Mouse (Mus musculus): ENCODE measurements at regions not wholly inside any gene's neighbourhood (a gene's known extent, or its start where the extent isn't known, plus 50 kb on each side); places are given as distances from the start of the nearest gene placed in this dataset.

DNA sequence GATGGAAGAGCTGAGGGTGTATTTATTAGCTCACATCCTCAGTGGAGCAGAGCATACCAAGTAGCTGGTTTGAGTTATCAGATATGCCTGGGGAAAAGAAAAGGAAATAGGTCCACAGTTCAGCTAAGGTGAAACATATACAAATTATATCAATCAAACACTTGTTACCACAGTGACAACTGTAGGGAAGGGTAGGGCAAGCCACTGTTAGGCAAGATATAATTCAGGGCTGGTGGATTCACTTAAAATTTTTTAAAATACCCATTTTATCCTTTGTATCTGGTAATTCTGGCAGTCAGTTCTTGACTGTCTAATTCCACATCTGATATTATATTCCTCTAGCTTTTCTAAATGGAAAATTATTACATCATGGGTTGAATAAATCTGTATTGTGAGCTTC is 392.4 kb upstream of the Dach1 start:
- Histone ChIP-seq H3K9ac (replicated peaks; ENCODE audit: low read depth) (no peak overlapping the region), H3K27ac (ENCODE audit: low read length) (no peak overlapping the region), H3K4me1 (ENCODE audit: insufficient read depth, low read depth, low read length) (no peaks in the 10 kb centered on the region), H3K4me2 (replicated peaks; ENCODE audit: low read depth, low read length) (no peak overlapping the region), H3K27me3 (replicated peaks; ENCODE audit: insufficient read depth, low read length) (no peaks in the 10 kb centered on the region), H3K9me3 (ENCODE audit: low read length) (no peaks in the 10 kb centered on the region), H3K4me3 (ENCODE audit: low read depth, low read length) (no peak overlapping the region), H3K36me3 (ENCODE audit: insufficient read depth, low read length) (no peaks in the 10 kb centered on the region)
- no peak for ATAC-seq
- no peak for TF ChIP-seq CTCF (IDR thresholded peaks at IDR 0.05)
- TF ChIP-seq EP300 (IDR thresholded peaks at IDR 0.05), result no peak
- no peak for DNase-seq (ENCODE audit: low spot score)

DNA sequence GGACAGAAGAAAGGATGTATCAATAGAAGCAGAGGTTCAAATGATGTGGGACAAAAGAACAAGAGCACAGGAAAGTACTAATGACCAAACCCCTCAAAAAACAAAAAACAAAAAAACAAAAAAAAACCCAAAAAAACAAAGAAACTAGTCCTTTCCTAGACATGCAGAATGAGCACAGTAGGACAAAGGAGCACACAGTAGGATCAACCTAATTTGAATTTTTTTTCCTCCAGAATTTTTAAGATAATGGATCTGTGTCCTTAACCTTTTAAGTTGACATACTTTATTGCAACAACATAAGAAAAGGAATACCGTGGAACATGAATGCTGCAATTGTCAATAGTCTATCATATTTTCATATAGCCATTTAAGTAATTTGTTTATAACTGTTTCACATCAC is 370.2 kb upstream of the Dach1 start:
- Histone ChIP-seq H3K4me1 (ENCODE audit: insufficient read depth, low read depth, low read length) (no peaks in the 10 kb centered on the region), H3K9ac (replicated peaks; ENCODE audit: low read depth) (no peak overlapping the region), H3K27ac (ENCODE audit: low read length) (no peak overlapping the region), H3K9me3 (ENCODE audit: low read length) (no peaks in the 10 kb centered on the region), H3K4me2 (replicated peaks; ENCODE audit: low read depth, low read length) (no peak overlapping the region), H3K4me3 (ENCODE audit: low read depth, low read length) (no peak overlapping the region), H3K27me3 (replicated peaks; ENCODE audit: insufficient read depth, low read length) (no peaks in the 10 kb centered on the region), H3K36me3 (ENCODE audit: insufficient read depth, low read length) (no peaks in the 10 kb centered on the region)
- no peak for TF ChIP-seq CTCF (IDR thresholded peaks at IDR 0.05)
- no peak for TF ChIP-seq EP300 (IDR thresholded peaks at IDR 0.05)
- DNase-seq (ENCODE audit: low spot score) (no peak), ATAC-seq (no peak)
- 92% methylated on average over 1 of the region's 1 CpGs for WGBS

DNA sequence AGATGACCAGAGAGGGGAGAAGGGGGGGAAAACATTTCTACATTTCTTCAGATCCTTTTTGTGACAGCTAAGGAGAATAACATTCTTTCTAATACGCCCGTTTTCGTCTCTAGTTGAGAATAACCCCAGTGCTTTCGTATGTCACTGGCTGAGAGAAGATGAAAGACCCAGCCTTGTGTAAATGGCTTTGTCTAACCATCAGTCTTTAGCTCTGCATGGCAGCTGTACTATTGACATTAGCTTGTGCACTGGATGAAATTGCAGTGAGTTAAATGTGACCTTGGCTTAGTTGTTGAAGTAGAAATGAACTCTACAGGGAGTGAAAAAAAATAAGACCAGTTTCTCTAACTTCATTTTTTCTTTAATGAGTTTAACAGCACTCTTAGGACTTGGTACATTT is 368.7 kb upstream of the Dach1 start:
- no peaks in the 10 kb centered on the region for H3K36me3 ChIP-seq (ENCODE audit: insufficient read depth, low read length)
- H3K4me3 ChIP-seq (ENCODE audit: low read depth, low read length), result no peak overlapping the region
- WGBS, result 27% methylated on average over 4 of the region's 4 CpGs
- no peaks in the 10 kb centered on the region for H3K27me3 ChIP-seq (replicated peaks; ENCODE audit: insufficient read depth, low read length)
- H3K9me3 ChIP-seq (ENCODE audit: low read length), result no peaks in the 10 kb centered on the region
- no peak for DNase-seq (ENCODE audit: low spot score)
- no peak overlapping the region for H3K9ac ChIP-seq (replicated peaks; ENCODE audit: low read depth)
- H3K27ac ChIP-seq (ENCODE audit: low read length), result no peak overlapping the region
- H3K4me2 ChIP-seq (replicated peaks; ENCODE audit: low read depth, low read length), result no peak overlapping the region
- H3K4me1 ChIP-seq (ENCODE audit: insufficient read depth, low read depth, low read length), result no peaks in the 10 kb centered on the region
- ATAC-seq, result no peak
- no peak for TF ChIP-seq CTCF (IDR thresholded peaks at IDR 0.05)
- TF ChIP-seq EP300 (IDR thresholded peaks at IDR 0.05), result no peak

DNA sequence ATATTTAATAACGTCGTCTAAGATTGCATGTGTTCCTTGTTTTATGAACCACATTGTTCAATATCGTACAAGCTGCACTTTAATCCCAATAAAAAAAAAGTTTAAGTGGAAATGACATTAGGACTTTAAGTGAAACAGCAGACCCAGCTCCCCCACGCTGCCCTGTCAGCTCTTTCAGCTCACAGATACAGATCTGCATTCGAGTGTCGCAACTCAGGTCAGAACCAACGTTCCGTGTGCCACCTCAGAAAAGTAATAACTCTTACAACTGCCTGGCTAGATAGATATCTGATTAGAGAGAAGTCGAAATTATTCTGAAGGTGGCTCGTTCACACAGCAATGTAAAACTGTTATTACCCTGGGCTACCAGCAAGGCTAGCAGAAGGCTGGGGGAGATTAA is 364.0 kb upstream of the Dach1 start:
- DNase-seq (ENCODE audit: low spot score) (no peak), ATAC-seq (no peak)
- Histone ChIP-seq H3K4me1 (ENCODE audit: insufficient read depth, low read depth, low read length) (no peaks in the 10 kb centered on the region), H3K36me3 (ENCODE audit: insufficient read depth, low read length) (no peaks in the 10 kb centered on the region), H3K9ac (replicated peaks; ENCODE audit: low read depth) (no peak overlapping the region), H3K27ac (ENCODE audit: low read length) (no peak overlapping the region), H3K9me3 (ENCODE audit: low read length) (no peaks in the 10 kb centered on the region), H3K27me3 (replicated peaks; ENCODE audit: insufficient read depth, low read length) (no peaks in the 10 kb centered on the region), H3K4me2 (replicated peaks; ENCODE audit: low read depth, low read length) (no peak overlapping the region), H3K4me3 (ENCODE audit: low read depth, low read length) (no peak overlapping the region)
- TF ChIP-seq CTCF (IDR thresholded peaks at IDR 0.05) (no peak), EP300 (IDR thresholded peaks at IDR 0.05) (no peak)
- 72% methylated on average over 10 of the region's 10 CpGs for WGBS

DNA sequence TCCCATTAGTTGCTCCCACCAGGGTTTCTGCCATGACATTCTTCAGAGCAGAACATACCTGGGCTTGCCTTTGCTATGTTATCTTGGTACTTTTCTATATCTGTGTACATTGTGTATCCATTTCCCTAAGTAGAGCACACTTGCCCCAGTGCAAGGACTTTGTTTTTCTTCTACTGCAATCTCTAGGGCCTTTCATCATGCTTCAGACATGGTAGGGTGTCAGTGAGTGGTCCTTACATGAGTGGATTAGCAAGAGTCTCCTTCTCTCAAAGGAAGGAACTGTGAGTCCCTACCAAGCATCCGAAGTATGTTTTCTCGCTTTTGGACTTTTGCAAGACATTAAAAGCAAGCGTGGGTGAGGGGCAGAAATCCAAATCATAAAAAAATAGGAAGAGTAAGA is 351.4 kb upstream of the Dach1 start:
- H3K4me3 ChIP-seq (ENCODE audit: low read depth, low read length), result no peak overlapping the region

DNA sequence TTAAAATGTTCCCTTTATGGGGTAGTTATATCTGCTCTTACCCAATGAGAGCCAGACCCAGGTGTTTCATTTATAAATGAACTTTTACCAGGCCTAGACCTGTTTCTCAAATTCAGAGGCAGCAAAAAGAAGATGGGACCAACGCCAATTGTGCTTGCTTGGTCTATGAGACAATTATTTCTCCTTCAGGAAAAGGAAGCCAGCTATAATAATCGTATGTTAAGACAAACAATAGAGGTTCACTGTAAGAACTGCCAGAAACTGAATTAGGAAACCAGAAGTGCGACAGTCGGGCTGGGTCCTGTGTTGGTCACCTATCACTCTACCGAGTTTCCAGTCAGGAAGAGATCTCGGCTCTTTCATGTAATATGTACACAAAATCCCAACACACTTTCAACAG is 335.8 kb upstream of the Dach1 start:
- H3K27me3 ChIP-seq (replicated peaks; ENCODE audit: insufficient read depth, low read length), result no peaks in the 10 kb centered on the region
- no peak overlapping the region for H3K4me2 ChIP-seq (replicated peaks; ENCODE audit: low read depth, low read length)
- no peak overlapping the region for H3K4me3 ChIP-seq (ENCODE audit: low read depth, low read length)
- H3K36me3 ChIP-seq (ENCODE audit: insufficient read depth, low read length), result no peaks in the 10 kb centered on the region
- ATAC-seq, result peak; percentile 44
- H3K9ac ChIP-seq (replicated peaks; ENCODE audit: low read depth), result no peak overlapping the region
- TF ChIP-seq EP300 (IDR thresholded peaks at IDR 0.05) (peak; percentile 44; the same call in 1 of the 2 replicates), CTCF (IDR thresholded peaks at IDR 0.05) (no peak)
- no peaks in the 10 kb centered on the region for H3K4me1 ChIP-seq (ENCODE audit: insufficient read depth, low read depth, low read length)
- no peaks in the 10 kb centered on the region for H3K9me3 ChIP-seq (ENCODE audit: low read length)
- peak; percentile 30 for DNase-seq (ENCODE audit: low spot score)
- H3K27ac ChIP-seq (ENCODE audit: low read length), result no peak overlapping the region
- 61% methylated on average over 6 of the region's 6 CpGs for WGBS

More for the DNA sequence above, 351.4 kb upstream of the Dach1 start:
- H3K4me1 ChIP-seq (ENCODE audit: insufficient read depth, low read depth, low read length), result no peaks in the 10 kb centered on the region
- 72% methylated on average over 3 of the region's 3 CpGs for WGBS
- H3K4me2 ChIP-seq (replicated peaks; ENCODE audit: low read depth, low read length), result no peak overlapping the region
- TF ChIP-seq EP300 (IDR thresholded peaks at IDR 0.05) (peak; percentile 93), CTCF (IDR thresholded peaks at IDR 0.05) (no peak)
- no peaks in the 10 kb centered on the region for H3K9me3 ChIP-seq (ENCODE audit: low read length)
- DNase-seq (ENCODE audit: low spot score), result peak; percentile 10
- ATAC-seq, result peak; percentile 89
- H3K27me3 ChIP-seq (replicated peaks; ENCODE audit: insufficient read depth, low read length), result no peaks in the 10 kb centered on the region
- no peaks in the 10 kb centered on the region for H3K36me3 ChIP-seq (ENCODE audit: insufficient read depth, low read length)
- no peak overlapping the region for H3K9ac ChIP-seq (replicated peaks; ENCODE audit: low read depth)
- H3K27ac ChIP-seq (ENCODE audit: low read length), result no peak overlapping the region

DNA sequence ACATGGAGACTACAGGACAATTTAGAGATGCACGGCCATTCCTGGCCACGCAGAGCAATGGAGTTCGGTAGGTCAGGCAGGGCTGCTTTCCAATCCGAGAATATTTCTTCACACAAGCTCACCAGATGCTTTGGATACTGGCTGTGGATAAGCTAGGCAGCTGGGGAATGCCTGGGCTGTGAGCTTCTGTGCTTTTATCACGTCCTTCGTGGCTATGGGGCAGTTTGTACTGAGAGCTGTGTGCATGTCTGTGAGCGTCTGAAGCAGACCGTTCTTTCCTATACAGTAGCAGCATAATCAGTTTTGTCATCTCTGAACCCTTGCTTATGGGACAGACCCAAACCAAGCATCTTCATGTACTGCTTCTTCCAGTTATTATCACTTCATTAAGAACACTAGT is 307.9 kb upstream of the Dach1 start:
- no peak overlapping the region for H3K27ac ChIP-seq (ENCODE audit: low read length)
- H3K4me1 ChIP-seq (ENCODE audit: insufficient read depth, low read depth, low read length), result no peaks in the 10 kb centered on the region
- DNase-seq (ENCODE audit: low spot score) (no peak), ATAC-seq (no peak)
- H3K9ac ChIP-seq (replicated peaks; ENCODE audit: low read depth), result no peak overlapping the region
- 63% methylated on average over 8 of the region's 8 CpGs for WGBS
- no peaks in the 10 kb centered on the region for H3K36me3 ChIP-seq (ENCODE audit: insufficient read depth, low read length)
- H3K4me3 ChIP-seq (ENCODE audit: low read depth, low read length), result no peak overlapping the region
- TF ChIP-seq CTCF (IDR thresholded peaks at IDR 0.05) (no peak), EP300 (IDR thresholded peaks at IDR 0.05) (no peak)
- H3K9me3 ChIP-seq (ENCODE audit: low read length), result no peaks in the 10 kb centered on the region
- H3K4me2 ChIP-seq (replicated peaks; ENCODE audit: low read depth, low read length), result no peak overlapping the region
- no peaks in the 10 kb centered on the region for H3K27me3 ChIP-seq (replicated peaks; ENCODE audit: insufficient read depth, low read length)

Measured in lung, postnatal 0 days (tissue).